Mouse (Mus musculus): ENCODE data around the gene Slc26a10. TPM values are rescaled to one million over a fixed set of nuclear protein-coding genes. Genes with fewer than 3 reads are reported as not detected.

The Slc26a10 gene
- total RNA-seq, 2 experiments from 2014 or later = 4.1 to 5.4 TPM

DNA sequence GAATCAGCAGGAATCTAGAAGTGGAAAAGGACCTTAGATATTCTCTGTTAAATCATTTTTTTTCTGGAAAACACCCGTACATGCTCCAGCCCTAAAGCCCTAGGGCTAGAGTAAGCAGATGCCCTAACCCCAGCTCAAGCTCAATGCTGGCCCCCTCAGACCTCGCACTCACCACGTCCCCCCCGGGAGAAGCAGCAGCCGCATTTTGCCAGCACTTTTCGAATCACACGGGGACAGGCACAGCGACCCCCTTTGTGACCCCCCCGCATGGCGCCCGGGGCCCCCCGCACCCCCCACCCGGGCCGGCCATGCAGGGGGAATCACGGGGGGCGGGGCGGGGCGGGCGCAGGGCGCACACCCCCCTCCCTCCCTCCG lies 7.6 kb upstream of the Slc26a10 start:
- intact Hi-C loops (cut with DNase I) = no loop called here
- TF ChIP-seq CTCF (IDR thresholded peaks at IDR 0.05) = no peak

GRCm38 (mm10) chr10:127187371-127188078 lies 7.1 kb upstream of the Slc26a10 start:
- peak overlapping the region; percentile 86 for H3K4me3 ChIP-seq
- H3K27ac ChIP-seq = no peak overlapping the region
- intact Hi-C loops (cut with DNase I) = no loop called here
- TF ChIP-seq CTCF (IDR thresholded peaks at IDR 0.05) = no peak
- DNase-seq = no peak

More for the DNA sequence above, 7.6 kb upstream of the Slc26a10 start:
- Histone ChIP-seq H3K27ac (peak overlapping the region; percentile 90), H3K4me3 (peak overlapping the region; percentile 86)
- DNase-seq = no peak

GRCm38 (mm10) chr10:127186451-127186850 lies 6.0 kb upstream of the Slc26a10 start:
- Histone ChIP-seq H3K27ac (no peak overlapping the region), H3K4me3 (no peak overlapping the region)
- intact Hi-C loops (cut with DNase I) = no loop called here
- DNase-seq = no peak
- peak; percentile 45 for TF ChIP-seq CTCF (IDR thresholded peaks at IDR 0.05)

GRCm38 (mm10) chr10:127185506-127185905 lies 5.1 kb upstream of the Slc26a10 start:
- Histone ChIP-seq H3K4me3 (no peak overlapping the region), H3K27ac (no peak overlapping the region)
- intact Hi-C loops (cut with DNase I) = no loop called here
- DNase-seq = no peak
- no peak for TF ChIP-seq CTCF (IDR thresholded peaks at IDR 0.05)

GRCm38 (mm10) chr10:127185101-127185500 lies 4.7 kb upstream of the Slc26a10 start:
- intact Hi-C loops (cut with DNase I) = no loop called here
- Histone ChIP-seq H3K27ac (no peak overlapping the region), H3K4me3 (no peak overlapping the region)
- no peak for TF ChIP-seq CTCF (IDR thresholded peaks at IDR 0.05)
- no peak for DNase-seq

- TF ChIP-seq CTCF (IDR thresholded peaks at IDR 0.05) = no peak
- no peak for DNase-seq
- Histone ChIP-seq H3K4me3 (peak overlapping the region; percentile 67), H3K27ac (peak overlapping the region; percentile 78; the same call in 1 of the 2 replicates)
- intact Hi-C loops (cut with DNase I) = no loop called here
Measured at GRCm38 (mm10) chr10:127183759-127184158, 3.3 kb upstream of the Slc26a10 start.

GRCm38 (mm10) chr10:127182624-127183023 lies 2.2 kb upstream of the Slc26a10 start:
- no peak for DNase-seq
- Histone ChIP-seq H3K27ac (peak overlapping the region; percentile 78), H3K4me3 (peak overlapping the region; percentile 67)
- intact Hi-C loops (cut with DNase I) = no loop called here
- TF ChIP-seq CTCF (IDR thresholded peaks at IDR 0.05) = no peak

- no peak for DNase-seq
- no peak for TF ChIP-seq CTCF (IDR thresholded peaks at IDR 0.05)
- peak overlapping the region; percentile 78 for H3K27ac ChIP-seq
- peak overlapping the region; percentile 73 for H3K4me3 ChIP-seq
- intact Hi-C loops (cut with DNase I) = no loop called here
Measured at GRCm38 (mm10) chr10:127181566-127181965, 1.1 kb upstream of the Slc26a10 start.

- no peak for TF ChIP-seq CTCF (IDR thresholded peaks at IDR 0.05)
- H3K4me3 ChIP-seq = peak overlapping the region; percentile 73
- peak; percentile 15 for DNase-seq
- H3K27ac ChIP-seq = peak overlapping the region; percentile 74
- intact Hi-C loops (cut with DNase I) = no loop called here
Measured at GRCm38 (mm10) chr10:127180695-127181047, 226 bp upstream of the Slc26a10 start.

DNA sequence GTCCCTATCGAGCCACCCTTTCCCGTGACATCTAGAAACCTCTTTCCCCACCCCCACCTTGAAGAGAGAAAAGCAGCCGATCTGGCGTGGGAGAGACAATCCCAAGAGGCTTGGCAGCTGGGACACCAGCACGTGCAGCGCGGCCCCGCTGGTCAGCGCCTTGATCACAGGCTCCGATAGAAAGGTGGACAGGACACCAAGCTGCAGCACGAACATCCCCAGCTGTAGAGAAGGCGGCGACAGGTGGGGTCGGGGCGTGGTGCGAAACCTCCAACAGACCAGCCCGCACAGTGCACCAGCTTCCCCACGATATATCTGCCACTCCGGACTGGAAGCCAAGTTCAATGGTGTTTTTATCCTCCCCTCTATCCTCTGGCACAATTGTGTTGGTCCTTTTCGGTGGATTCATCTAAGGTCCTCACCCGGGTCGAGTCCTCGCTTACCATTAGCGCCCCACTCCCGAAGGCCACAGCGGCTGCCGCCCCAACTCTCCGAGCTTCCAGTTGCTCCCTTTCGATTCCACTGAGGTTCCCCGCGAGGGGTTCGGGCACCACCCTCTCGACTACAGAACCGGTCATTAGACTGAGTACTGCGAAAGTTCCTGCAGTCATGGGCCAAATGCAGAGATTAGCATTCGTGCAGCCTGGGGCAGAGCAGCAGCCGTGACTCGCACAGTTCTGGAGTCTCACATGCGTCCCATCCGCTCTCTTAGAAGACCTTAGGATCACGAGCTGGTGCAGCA lies 2.0 kb downstream of the Slc26a10 start:
- intact Hi-C loops (cut with DNase I) = loop anchor here (5.0 to 10.0 kb wide), 2 partner anchors 34 to 156 kb away; partner anchors contain the start of gene Pip4k2c
- Histone ChIP-seq H3K27ac (peak overlapping the region; percentile 62; the same call in 1 of the 2 replicates), H3K4me3 (peak overlapping the region; percentile 73)
- no peak for TF ChIP-seq CTCF (IDR thresholded peaks at IDR 0.05)
- peak; percentile 21 for DNase-seq

DNA sequence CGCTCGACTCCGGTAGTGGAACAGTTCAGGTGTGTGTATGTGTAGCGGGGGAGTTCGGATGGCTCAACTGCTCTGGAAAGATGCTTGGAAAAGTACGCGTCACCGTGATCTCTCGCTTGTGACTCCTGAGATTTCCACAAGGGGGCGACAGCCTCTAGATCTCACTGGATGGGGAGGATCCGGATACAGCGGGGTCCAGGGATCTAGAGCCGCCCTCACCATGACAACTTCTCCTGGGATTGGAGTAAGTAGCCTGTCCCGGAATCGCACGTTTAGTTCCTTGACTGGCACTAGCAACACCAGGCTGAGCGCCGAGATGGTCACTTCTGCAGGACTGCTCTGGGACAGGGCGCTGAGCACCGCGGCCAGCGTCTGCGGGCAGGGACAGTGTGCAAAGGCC lies 2.7 kb downstream of the Slc26a10 start:
- intact Hi-C loops (cut with DNase I) = loop anchor here (1.0 to 10.0 kb wide), 3 partner anchors 35 to 157 kb away; partner anchors contain the start of gene Pip4k2c
- peak; percentile 88 for TF ChIP-seq CTCF (IDR thresholded peaks at IDR 0.05)
- Histone ChIP-seq H3K4me3 (peak overlapping the region; percentile 73), H3K27ac (peak overlapping the region; percentile 62)
- peak; percentile 79 for DNase-seq

- TF ChIP-seq CTCF (IDR thresholded peaks at IDR 0.05) = no peak
- Histone ChIP-seq H3K4me3 (no peak overlapping the region; the same call in 1 of the 2 replicates), H3K27ac (no peak overlapping the region)
- no peak for DNase-seq
- intact Hi-C loops (cut with DNase I) = loop anchor here (1.0 to 10.0 kb wide), 3 partner anchors 35 to 158 kb away; partner anchors contain the start of gene Pip4k2c
Measured at GRCm38 (mm10) chr10:127177235-127177634, 3.2 kb downstream of the Slc26a10 start.

DNA sequence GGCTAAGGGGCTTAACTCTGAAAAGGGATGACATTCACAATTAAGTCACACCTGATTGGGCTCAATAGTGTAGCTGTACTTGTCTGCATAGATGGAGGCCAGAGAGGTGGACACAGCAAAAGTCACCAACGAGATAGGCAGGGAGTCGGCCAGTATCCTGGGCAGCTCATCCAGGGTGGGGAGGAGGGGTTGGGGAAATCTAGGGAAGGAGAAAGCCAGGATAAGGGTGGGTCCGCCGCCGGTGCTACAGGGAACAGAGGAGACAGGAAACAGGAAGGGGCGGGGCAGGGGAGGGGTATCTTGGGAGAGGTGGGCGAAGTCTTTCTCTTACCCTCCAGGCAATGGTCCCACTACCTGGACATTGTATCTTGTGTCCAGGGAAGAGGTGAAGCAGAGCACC lies 3.7 kb downstream of the Slc26a10 start:
- intact Hi-C loops (cut with DNase I) = loop anchor here (1.0 to 10.0 kb wide), 3 partner anchors 36 to 158 kb away; partner anchors contain the start of gene Pip4k2c
- TF ChIP-seq CTCF (IDR thresholded peaks at IDR 0.05) = no peak
- Histone ChIP-seq H3K27ac (no peak overlapping the region), H3K4me3 (no peak overlapping the region)
- no peak for DNase-seq
